Mouse (Mus musculus) macrophage (primary cell): ENCODE data around the gene Gjb4. TPM values are rescaled to one million over a fixed set of nuclear protein-coding genes. Genes with fewer than 3 reads are reported as not detected.

Experiments used
- H3K27ac ChIP-seq: fragments of 350-480 bp; formaldehyde crosslinking; 2 replicates; pipeline ENCODE4 v1.9.0; 2021
- H3K36me3 ChIP-seq: fragments of 350-480 bp; formaldehyde crosslinking; 2 replicates; pipeline ENCODE4 v1.9.0; 2021; ENCODE audit errors: inconsistent target
- H3K4me3 ChIP-seq: fragments of 350-480 bp; formaldehyde crosslinking; 2 replicates; pipeline ENCODE4 v1.9.0; 2021; ENCODE audit errors: inconsistent target
- H3K79me2 ChIP-seq: fragments of 350-480 bp; formaldehyde crosslinking; 2 replicates; pipeline ENCODE4 v1.9.0; 2021; ENCODE audit errors: inconsistent target
- WGBS: methylation state at CpG from one replicate; pipeline ENCODE4 v1.1.7; 2026; ENCODE audit warnings: inconsistent platforms; ENCODE audit not compliant: missing documents; 5-methylcytosine and 5-hydroxymethylcytosine counted together
- polyA plus RNA-seq: library from polyadenylated mRNA; stranded (reverse); fragments of 250-400 nt; gene quantifications from 3 replicates; pipeline ENCODE4 v1.2.4, GENCODE M21; 2018; ENCODE audit warnings: inconsistent platforms

The Gjb4 gene
- polyA plus RNA-seq, 1 experiment from 2014 or later, result not detected

GRCm38 (mm10) chr4:127306915-127307314 lies 47.0 kb downstream of the Gjb4 start:
- Histone ChIP-seq H3K79me2 (no peaks in the 10 kb centered on the region), H3K4me3 (no peak overlapping the region), H3K27ac (no peak overlapping the region), H3K36me3 (no peaks in the 10 kb centered on the region)
- WGBS, result 72% methylated on average over 2 of the region's 2 CpGs

- WGBS, result 21% methylated on average over 3 of the region's 3 CpGs
- no peak overlapping the region for H3K4me3 ChIP-seq
- no peaks in the 10 kb centered on the region for H3K36me3 ChIP-seq
- no peaks in the 10 kb centered on the region for H3K79me2 ChIP-seq
- no peak overlapping the region for H3K27ac ChIP-seq
These were observed 50.1 kb downstream of the Gjb4 start for GRCm38 (mm10) chr4:127303796-127304195.

Other genes with a start within 250 kb of the Gjb4 start
- gene Tmem35b, start 230.4 kb downstream of the Gjb4 start, polyA plus RNA-seq, result 16.5 to 26.8 TPM (median 18.8 TPM) in 3 replicates
- not detected in 3 replicates for gene Dlgap3, start 184.9 kb downstream of the Gjb4 start, polyA plus RNA-seq
- 26.3 to 43.2 TPM (median 41.8 TPM) in 3 replicates for gene Smim12, start 110.3 kb downstream of the Gjb4 start, polyA plus RNA-seq
- gene Gja4, start 40.0 kb downstream of the Gjb4 start, polyA plus RNA-seq, result not detected in 3 replicates
- not detected in 3 replicates for gene Gjb3, start 23.2 kb downstream of the Gjb4 start, polyA plus RNA-seq
- gene Gjb5, start 4.1 kb upstream of the Gjb4 start, polyA plus RNA-seq, result not detected in 3 replicates